Mouse (Mus musculus): ENCODE measurements around the gene Tmcc2. TPM values are rescaled to one million over a fixed set of nuclear protein-coding genes. Genes with fewer than 3 reads are reported as not detected.

Gene Tmcc2
- total and polyA plus RNA-seq, 3 experiments, result 0.14 to 0.34 TPM; not detected in 1

DNA sequence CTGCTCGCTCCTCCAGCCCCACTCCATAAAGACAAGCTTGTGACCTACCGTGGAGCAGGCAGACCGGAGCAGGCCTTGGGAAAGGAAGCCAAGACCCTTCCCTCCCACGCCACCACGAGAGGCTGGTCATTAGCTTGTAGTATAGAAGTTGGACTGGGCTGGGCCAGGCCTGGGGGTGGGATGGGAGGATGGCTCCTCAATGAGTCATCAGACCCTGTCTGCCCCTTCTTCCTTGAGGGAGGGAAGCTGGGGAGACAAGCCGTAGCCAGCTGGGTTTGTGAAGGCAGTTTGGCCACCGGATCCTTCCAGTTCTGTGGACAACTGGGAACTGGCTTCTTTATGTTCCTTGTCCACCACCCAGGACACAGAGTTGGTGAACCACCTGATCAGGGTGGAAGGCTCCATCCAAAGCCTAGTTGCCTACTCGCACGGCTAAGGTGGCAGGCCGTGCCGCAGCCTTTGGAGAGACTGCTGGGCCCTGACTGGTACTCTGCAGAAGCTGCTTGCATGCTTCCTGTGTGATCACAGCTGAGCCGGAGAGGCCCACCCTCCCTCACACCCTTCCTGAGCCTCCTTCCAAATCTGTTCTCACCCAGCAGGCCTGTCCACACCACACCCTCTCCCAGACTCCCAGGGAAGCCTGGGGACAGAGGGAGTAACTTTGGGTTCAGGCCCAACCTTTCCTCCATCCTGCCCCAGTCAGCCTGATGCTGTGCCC lies 44.8 kb downstream of the Tmcc2 start:
- no peak overlapping the region for H3K9ac ChIP-seq (ENCODE audit: insufficient read depth, low read depth)
- H3K4me3 ChIP-seq (replicated peaks in 1 of 3; ENCODE audit: low read depth in 2 of 3, low read length in 2 of 3, poor library complexity in 1 of 3), result no peak overlapping the region
- H3K79me2 ChIP-seq (replicated peaks; ENCODE audit: control insufficient read depth, extremely low read depth, insufficient read depth, poor library complexity, severe bottlenecking), result no peaks in the 10 kb centered on the region
- TF ChIP-seq RAD21 (IDR thresholded peaks at IDR 0.05; ENCODE audit: low read depth, low read length) (no peak), BHLHE40 (IDR thresholded peaks at IDR 0.05; ENCODE audit: low read depth, low read length) (no peak), SMC3 (IDR thresholded peaks at IDR 0.05; ENCODE audit: low read depth, low read length) (no peak), MYC (IDR thresholded peaks at IDR 0.05; ENCODE audit: low read depth, low read length) (no peak), USF2 (conservative IDR thresholded peaks at IDR 0.05; ENCODE audit: low read depth, low read length) (no peak), ZNF384 (IDR thresholded peaks at IDR 0.05; ENCODE audit: low read depth, low read length) (no peak), JUN (IDR thresholded peaks at IDR 0.05; ENCODE audit: insufficient read depth, low read depth, low read length) (no peak), KAT2A (IDR thresholded peaks at IDR 0.05; ENCODE audit: insufficient replicate concordance, low read length) (no peak)
- no peaks in the 10 kb centered on the region for H3K27me3 ChIP-seq (replicated peaks)
- H3K9me3 ChIP-seq (replicated peaks; ENCODE audit: low read length), result peaks cover 12% of the 10 kb centered on the region
- peaks cover 14 to 41% of the 10 kb centered on the region in 2 experiments for H3K4me1 ChIP-seq (ENCODE audit: control insufficient read depth in 1 of 2, insufficient read depth in 2 of 2)
- no peak overlapping the region for H3K4me2 ChIP-seq (ENCODE audit: insufficient read depth, low read depth, poor library complexity, severe bottlenecking)
- H3K27ac ChIP-seq (ENCODE audit: insufficient read depth, low read depth), result no peak overlapping the region
- in situ Hi-C loops (cut with MboI; ENCODE audit: low pct_ligation_motif_present, low pct_unique_long_range_greater_than_20kb, low sequenced_read_pairs) (no loop called here), dilution Hi-C loops (cut with MboI; ENCODE audit: extremely low pct_ligation_motif_present, extremely low pct_unique_long_range_greater_than_20kb, low sequenced_read_pairs) (no loop called here)
- no peak for DNase-seq (ENCODE audit: extremely low read depth)
- H3K36me3 ChIP-seq (replicated peaks in 1 of 2; ENCODE audit: control insufficient read depth in 1 of 2, insufficient read depth in 1 of 2, low read length in 1 of 2), result peaks cover 9 to 62% of the 10 kb centered on the region in 2 experiments

DNA sequence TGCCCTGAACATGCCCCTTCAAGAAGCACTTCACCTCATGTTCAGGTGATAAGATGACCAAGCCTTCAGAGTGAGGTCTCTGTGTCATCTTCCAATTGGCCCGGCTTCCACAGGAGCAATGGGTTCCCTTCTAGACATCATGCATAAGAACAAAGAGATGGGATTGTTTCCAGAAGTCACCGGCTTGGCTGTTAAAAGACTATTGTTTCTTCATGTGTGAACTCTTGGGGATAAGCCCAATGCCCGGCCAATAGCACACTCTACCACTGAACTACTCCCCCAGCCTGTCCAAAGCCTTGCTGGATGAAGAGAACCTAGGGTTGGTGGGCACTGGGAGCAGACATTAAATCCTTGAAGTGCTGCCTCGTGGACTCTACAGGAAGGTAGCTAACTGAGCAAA lies 45.6 kb downstream of the Tmcc2 start:
- dilution Hi-C loops (cut with MboI; ENCODE audit: extremely low pct_ligation_motif_present, extremely low pct_unique_long_range_greater_than_20kb, low sequenced_read_pairs), result no loop called here
- no peak overlapping the region for H3K27ac ChIP-seq (ENCODE audit: insufficient read depth, low read depth)

More for the DNA sequence above, 45.6 kb downstream of the Tmcc2 start:
- H3K9me3 ChIP-seq (replicated peaks; ENCODE audit: low read length), result peaks cover 6% of the 10 kb centered on the region
- H3K79me2 ChIP-seq (replicated peaks; ENCODE audit: control insufficient read depth, extremely low read depth, insufficient read depth, poor library complexity, severe bottlenecking), result no peaks in the 10 kb centered on the region
- H3K27me3 ChIP-seq (replicated peaks), result no peaks in the 10 kb centered on the region
- DNase-seq (ENCODE audit: extremely low read depth), result no peak
- in situ Hi-C loops (cut with MboI; ENCODE audit: low pct_ligation_motif_present, low pct_unique_long_range_greater_than_20kb, low sequenced_read_pairs), result no loop called here
- H3K4me3 ChIP-seq (replicated peaks in 1 of 3; ENCODE audit: low read depth in 2 of 3, low read length in 2 of 3, poor library complexity in 1 of 3), result no peak overlapping the region
- H3K9ac ChIP-seq (ENCODE audit: insufficient read depth, low read depth), result no peak overlapping the region
- no peak for TF ChIP-seq E2F4 (IDR thresholded peaks at IDR 0.05; ENCODE audit: insufficient replicate concordance, low read depth, low read length)
- TF ChIP-seq KAT2A (IDR thresholded peaks at IDR 0.05; ENCODE audit: insufficient replicate concordance, low read length), result no peak
- no peak for TF ChIP-seq GABPA (IDR thresholded peaks at IDR 0.05; ENCODE audit: insufficient replicate concordance, low read depth, low read length)
- TF ChIP-seq IRF4 (IDR thresholded peaks at IDR 0.05; ENCODE audit: low read depth, low read length), result no peak
- no peak for TF ChIP-seq TBP (conservative IDR thresholded peaks at IDR 0.05; ENCODE audit: low read depth, low read length)
- TF ChIP-seq ZKSCAN1 (IDR thresholded peaks at IDR 0.05; ENCODE audit: borderline replicate concordance, low read depth, low read length), result no peak
- TF ChIP-seq MEF2A (IDR thresholded peaks at IDR 0.05; ENCODE audit: borderline replicate concordance, low read depth, low read length), result no peak
- no peak for TF ChIP-seq ZC3H11A (IDR thresholded peaks at IDR 0.05; ENCODE audit: low read depth, low read length)
- no peak for TF ChIP-seq USF1 (IDR thresholded peaks at IDR 0.05; ENCODE audit: low read depth, low read length)
- TF ChIP-seq SIN3A (IDR thresholded peaks at IDR 0.05; ENCODE audit: low read length), result no peak
- no peak for TF ChIP-seq ETS1 (conservative IDR thresholded peaks at IDR 0.05; ENCODE audit: low read depth, low read length)
- TF ChIP-seq TCF12 (IDR thresholded peaks at IDR 0.05; ENCODE audit: low read depth, low read length), result no peak
- TF ChIP-seq ZMIZ1 (IDR thresholded peaks at IDR 0.05; ENCODE audit: low read depth, low read length), result no peak
- no peak for TF ChIP-seq MAZ (IDR thresholded peaks at IDR 0.05; ENCODE audit: low read depth, low read length)
- TF ChIP-seq USF2 (conservative IDR thresholded peaks at IDR 0.05; ENCODE audit: low read depth, low read length), result no peak
- TF ChIP-seq SMC3 (IDR thresholded peaks at IDR 0.05; ENCODE audit: low read depth, low read length), result no peak
- H3K4me2 ChIP-seq (ENCODE audit: insufficient read depth, low read depth, poor library complexity, severe bottlenecking), result no peak overlapping the region
- peaks cover 9 to 54% of the 10 kb centered on the region in 2 experiments for H3K36me3 ChIP-seq (replicated peaks in 1 of 2; ENCODE audit: control insufficient read depth in 1 of 2, insufficient read depth in 1 of 2, low read length in 1 of 2)
- H3K4me1 ChIP-seq (ENCODE audit: control insufficient read depth in 1 of 2, insufficient read depth in 2 of 2), result peaks cover 20 to 49% of the 10 kb centered on the region in 2 experiments

All from CH12.LX (cell line).